Mouse (Mus musculus) mature B cell (primary cell): Measurements from ENCODE around the gene Gm973.

Experiments used
- in situ Hi-C: fragments of 300-500 bp; cut with MboI; formaldehyde crosslinking; loops from 2 replicates; pipeline ENCODE4 v1.14.3; 2019

The Gm973 gene

GRCm38 (mm10) chr1:59543911-59544310 lies 27.8 kb downstream of the Gm973 start:
- in situ Hi-C loops: no loop called here

GRCm38 (mm10) chr1:59548486-59548885 lies 32.4 kb downstream of the Gm973 start:
- in situ Hi-C loops: no loop called here

- in situ Hi-C loops: no loop called here
Observed at GRCm38 (mm10) chr1:59549036-59549675, 33.1 kb downstream of the Gm973 start.

GRCm38 (mm10) chr1:59550227-59550626 lies 34.2 kb downstream of the Gm973 start:
- in situ Hi-C loops: no loop called here

GRCm38 (mm10) chr1:59550996-59551395 lies 34.9 kb downstream of the Gm973 start:
- in situ Hi-C loops: no loop called here

GRCm38 (mm10) chr1:59553708-59554107 lies 37.6 kb downstream of the Gm973 start:
- in situ Hi-C loops: no loop called here

GRCm38 (mm10) chr1:59563581-59563980 lies 47.5 kb downstream of the Gm973 start:
- in situ Hi-C loops: no loop called here

- in situ Hi-C loops: no loop called here
Observed at GRCm38 (mm10) chr1:59565804-59566203, 49.7 kb downstream of the Gm973 start.

GRCm38 (mm10) chr1:59566281-59566680 lies 50.2 kb downstream of the Gm973 start:
- in situ Hi-C loops: no loop called here

GRCm38 (mm10) chr1:59566926-59567325 lies 50.9 kb downstream of the Gm973 start:
- in situ Hi-C loops: no loop called here

- in situ Hi-C loops: no loop called here
Observed at GRCm38 (mm10) chr1:59567521-59567920, 51.5 kb downstream of the Gm973 start.

- in situ Hi-C loops: no loop called here
Observed at GRCm38 (mm10) chr1:59568283-59568682, 52.2 kb downstream of the Gm973 start.

GRCm38 (mm10) chr1:59569301-59569700 lies 53.2 kb downstream of the Gm973 start:
- in situ Hi-C loops: no loop called here

- in situ Hi-C loops: no loop called here
Observed at GRCm38 (mm10) chr1:59570767-59571166, 54.7 kb downstream of the Gm973 start.

- in situ Hi-C loops: no loop called here
Observed at GRCm38 (mm10) chr1:59571502-59571901, 55.4 kb downstream of the Gm973 start.

- in situ Hi-C loops: no loop called here
Observed at GRCm38 (mm10) chr1:59573843-59574242, 57.8 kb downstream of the Gm973 start.

GRCm38 (mm10) chr1:59574262-59575187 lies 58.5 kb downstream of the Gm973 start:
- in situ Hi-C loops: no loop called here

GRCm38 (mm10) chr1:59578770-59579169 lies 62.7 kb downstream of the Gm973 start:
- in situ Hi-C loops: no loop called here

GRCm38 (mm10) chr1:59579327-59579726 lies 63.3 kb downstream of the Gm973 start:
- in situ Hi-C loops: no loop called here

- in situ Hi-C loops: no loop called here
Observed at GRCm38 (mm10) chr1:59580131-59580751, 64.2 kb downstream of the Gm973 start.

GRCm38 (mm10) chr1:59580880-59581279 lies 64.8 kb downstream of the Gm973 start:
- in situ Hi-C loops: no loop called here

GRCm38 (mm10) chr1:59584656-59585410 lies 68.8 kb downstream of the Gm973 start:
- in situ Hi-C loops: no loop called here
